Mouse (Mus musculus) embryonic stem cell, embryonic (primary cell): Measurements from ENCODE around the gene Cfap100.

Source experiments
- CTCF ChIA-PET, 4 experiments: fragments of 300-600 bp in 2 of 4; fragments of 350-600 bp in 2 of 4; sonication (Branson Sonifier 250); formaldehyde crosslinking; loops; one replicate each; lab custom pipeline; 2022; ENCODE audit warnings: inconsistent platforms in 2 of 4; lab: Charles Lee
- POLR2A ChIA-PET, 4 experiments: fragments of 300-600 bp in 2 of 4; fragments of 350-600 bp in 2 of 4; sonication (Branson Sonifier 250); formaldehyde crosslinking; loops; one replicate each; lab custom pipeline; 2022; ENCODE audit warnings: antibody characterized with exemption in 4 of 4, inconsistent platforms in 1 of 4; lab: Charles Lee

Gene Cfap100

DNA sequence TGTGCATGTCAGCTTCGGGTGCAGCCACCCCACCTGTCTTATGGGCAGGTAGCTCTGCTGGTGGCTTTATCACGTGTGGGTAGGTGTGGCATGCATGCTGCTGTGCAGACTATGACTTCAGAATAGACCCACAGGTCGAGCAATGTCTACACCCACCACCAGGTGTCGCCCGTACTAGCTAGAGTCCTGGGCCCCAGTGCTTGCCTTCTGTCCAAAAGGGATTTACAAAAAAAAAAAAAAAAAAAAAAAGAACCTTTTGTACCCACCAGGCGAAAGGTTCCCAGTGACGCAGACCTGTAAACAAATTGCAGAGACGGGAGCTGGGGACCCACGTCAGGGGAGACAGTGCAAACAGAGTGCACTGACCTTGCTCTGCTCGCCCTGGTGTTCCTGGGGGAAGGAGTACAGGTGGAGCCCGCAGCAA is 6.6 kb upstream of the Cfap100 start:
- POLR2A ChIA-PET = interaction anchor here in 3 of 4 experiments (0.6 to 3.6 kb wide), 51 partner anchors 9 to 1968 kb away, joined by 3 to 22 read pairs (median 4); partner anchors contain the start of gene Iqsec1 (in 1 of the 3)
- CTCF ChIA-PET = interaction anchor here (0.5 to 2.2 kb wide), 76 partner anchors 9 to 1282 kb away, joined by 3 to 16 read pairs (median 4); partner anchors contain the start of genes Chst13 (in 1 of the 4), Iqsec1 (in 1 of the 4) and Zxdc (in 1 of the 4)

DNA sequence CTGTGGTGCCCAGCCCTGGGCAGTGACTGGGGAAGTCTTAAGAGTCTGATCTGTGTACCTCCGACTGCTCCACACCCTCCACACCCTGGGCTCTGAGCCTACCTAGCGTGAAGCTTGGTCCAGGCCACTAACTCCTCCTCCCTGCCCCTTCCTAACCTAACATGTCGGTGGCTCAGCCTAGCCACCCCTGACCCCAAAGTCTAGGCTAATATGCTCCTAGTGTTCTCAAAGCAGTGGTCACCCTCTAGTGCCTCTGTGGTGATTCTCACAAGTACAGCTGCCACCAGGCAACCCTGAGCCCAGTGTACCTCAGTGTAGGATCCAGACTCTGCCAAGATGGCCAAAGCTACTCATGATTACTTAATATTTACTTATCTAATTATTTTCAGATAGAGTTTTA is 6.1 kb upstream of the Cfap100 start:
- ChIA-PET CTCF (interaction anchor here (0.6 to 2.2 kb wide), 62 partner anchors 8 to 1282 kb away, joined by 3 to 16 read pairs (median 4); partner anchors contain the start of genes Chst13 (in 1 of the 4), Iqsec1 (in 1 of the 4) and Zxdc (in 1 of the 4)), POLR2A (interaction anchor here in 3 of 4 experiments (0.6 to 3.6 kb wide), 40 partner anchors 9 to 1967 kb away, joined by 3 to 22 read pairs (median 4); partner anchors contain the start of gene Iqsec1 (in 1 of the 3))

DNA sequence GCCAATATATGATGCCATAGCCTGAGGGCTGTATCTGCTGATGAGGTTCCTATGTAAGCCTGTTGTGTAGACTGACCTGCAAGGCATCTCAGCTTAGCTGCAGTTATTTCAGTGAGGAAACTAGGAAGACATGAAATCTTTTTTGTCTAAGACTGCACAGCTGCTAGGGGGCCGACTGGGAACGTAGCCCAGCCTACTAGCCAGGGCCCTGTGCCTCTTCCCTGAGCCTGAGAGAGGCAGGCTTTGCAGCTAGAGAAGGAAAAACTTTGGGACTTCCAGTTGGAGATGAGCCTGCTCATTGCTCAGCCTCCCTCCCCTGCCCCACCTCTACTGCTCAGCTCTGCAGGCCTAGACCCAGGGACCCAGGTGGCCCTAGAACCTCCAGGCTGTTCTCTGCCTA is 2.9 kb upstream of the Cfap100 start:
- ChIA-PET CTCF (interaction anchor here in 3 of 4 experiments (0.5 to 2.4 kb wide), 10 partner anchors 9 to 752 kb away, joined by 3 to 16 read pairs (median 4); no protein-coding TSS in a partner anchor), POLR2A (interaction anchor here in 2 of 4 experiments (0.8 to 1.7 kb wide), 5 partner anchors 9 to 46 kb away, joined by 3 to 10 read pairs (median 3); no protein-coding TSS in a partner anchor)

DNA sequence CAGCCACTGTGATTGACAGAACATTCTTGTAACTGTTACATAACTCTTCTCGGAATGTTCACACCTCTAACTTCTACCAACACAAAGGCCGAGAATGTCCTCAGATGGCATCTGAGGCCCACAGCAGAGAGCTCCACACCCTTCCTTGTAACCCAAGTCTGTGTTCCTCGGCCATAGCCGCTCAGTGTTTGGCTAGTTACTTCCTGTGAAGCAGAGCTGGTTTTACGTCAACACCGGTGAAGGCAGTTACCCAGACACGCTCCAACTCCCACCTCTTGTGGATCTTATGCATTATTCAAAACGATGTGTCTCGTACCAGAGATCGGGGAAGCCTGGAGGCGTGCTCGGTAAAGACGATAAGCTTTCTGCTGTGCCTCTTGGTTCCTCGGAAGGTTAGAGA is 1.3 kb upstream of the Cfap100 start:
- ChIA-PET CTCF (interaction anchor here in 2 of 4 experiments (0.6 to 1.0 kb wide), 2 partner anchors 10 to 120 kb away, joined by 3 to 5 read pairs; no protein-coding TSS in a partner anchor), POLR2A (interaction anchor here in 3 of 4 experiments (0.7 to 1.2 kb wide), 6 partner anchors 23 to 109 kb away, joined by 3 to 9 read pairs (median 3); partner anchors contain the start of gene Zxdc (in 1 of the 3))

DNA sequence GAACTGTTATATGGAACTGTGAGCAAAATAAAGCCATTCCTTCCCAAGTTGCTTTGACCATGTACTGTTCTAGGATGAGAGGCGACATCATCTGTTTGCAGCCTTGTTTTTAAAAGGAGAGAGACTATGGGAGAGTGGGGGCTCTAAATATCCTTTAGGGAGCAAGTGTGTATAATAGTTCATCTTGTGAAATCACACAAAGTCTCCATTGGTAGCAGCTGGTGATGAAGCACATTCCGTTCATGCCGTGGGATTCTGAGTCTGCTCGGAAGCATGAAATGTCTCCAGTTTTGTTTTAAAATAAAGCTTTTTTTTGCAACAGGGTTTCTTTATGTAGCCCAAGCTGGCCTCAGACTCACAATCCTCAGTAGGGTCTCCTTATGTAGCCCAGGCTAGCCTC is 2.6 kb downstream of the Cfap100 start:
- CTCF ChIA-PET = no interaction called here
- POLR2A ChIA-PET = interaction anchor here in 3 of 4 experiments (0.7 to 1.7 kb wide), 5 partner anchors 9 to 113 kb away, joined by 3 to 4 read pairs (median 3); no protein-coding TSS in a partner anchor

DNA sequence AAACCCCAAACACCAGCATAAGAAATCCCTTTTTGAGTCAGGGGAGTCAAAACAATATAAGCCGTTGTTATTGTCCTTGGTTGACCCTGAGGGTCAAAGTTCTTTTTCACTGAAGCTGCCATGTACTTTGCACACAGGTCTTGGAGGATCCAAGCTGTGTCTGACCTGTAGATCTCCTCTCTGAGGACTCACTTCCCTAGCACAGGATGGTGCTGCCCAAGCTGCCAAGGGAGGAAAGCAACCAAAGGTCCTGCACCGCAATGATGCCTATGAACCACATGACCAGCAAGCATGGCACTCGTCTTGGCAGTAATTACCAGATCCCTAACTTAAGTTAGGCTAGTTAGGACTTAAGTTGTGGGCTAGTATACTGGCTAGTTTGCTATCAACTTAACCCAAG is 3.2 kb downstream of the Cfap100 start:
- CTCF ChIA-PET = no interaction called here

DNA sequence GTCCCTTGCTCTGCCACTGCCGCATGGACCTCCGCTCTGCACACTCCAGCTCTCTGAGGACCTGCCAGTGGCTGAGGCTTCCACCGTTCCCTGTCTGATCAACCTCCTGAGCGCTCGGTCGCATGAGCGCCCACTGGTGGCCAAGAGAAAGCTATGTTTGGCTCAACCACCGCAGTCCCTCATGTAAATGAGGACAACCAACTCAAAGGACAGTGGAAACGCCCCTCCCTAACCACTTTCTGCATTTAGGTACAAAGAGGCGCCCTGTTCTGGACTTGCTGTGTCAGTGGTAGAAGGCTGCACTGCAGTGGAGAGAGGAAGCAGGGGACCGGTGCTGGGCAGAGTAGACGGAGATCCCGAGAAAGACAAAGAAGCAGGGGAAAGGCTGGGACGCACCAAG is 6.0 kb downstream of the Cfap100 start:
- ChIA-PET CTCF (interaction anchor here (0.5 to 2.3 kb wide), 102 partner anchors 9 to 749 kb away, joined by 3 to 16 read pairs (median 4); partner anchors contain the start of genes Zxdc (in 3 of the 4), Slc41a3 (in 2 of the 4), Aldh1l1 (in 1 of the 4) and Chst13 (in 1 of the 4)), POLR2A (interaction anchor here in 3 of 4 experiments (0.5 to 2.0 kb wide), 51 partner anchors 8 to 358 kb away, joined by 3 to 20 read pairs (median 4); partner anchors contain the start of gene Zxdc (in 1 of the 3))

More for the DNA sequence above, 3.2 kb downstream of the Cfap100 start:
- POLR2A ChIA-PET = interaction anchor here in 2 of 4 experiments (1.2 to 1.7 kb wide), 2 partner anchors 10 to 90 kb away, joined by 3 to 4 read pairs; no protein-coding TSS in a partner anchor

DNA sequence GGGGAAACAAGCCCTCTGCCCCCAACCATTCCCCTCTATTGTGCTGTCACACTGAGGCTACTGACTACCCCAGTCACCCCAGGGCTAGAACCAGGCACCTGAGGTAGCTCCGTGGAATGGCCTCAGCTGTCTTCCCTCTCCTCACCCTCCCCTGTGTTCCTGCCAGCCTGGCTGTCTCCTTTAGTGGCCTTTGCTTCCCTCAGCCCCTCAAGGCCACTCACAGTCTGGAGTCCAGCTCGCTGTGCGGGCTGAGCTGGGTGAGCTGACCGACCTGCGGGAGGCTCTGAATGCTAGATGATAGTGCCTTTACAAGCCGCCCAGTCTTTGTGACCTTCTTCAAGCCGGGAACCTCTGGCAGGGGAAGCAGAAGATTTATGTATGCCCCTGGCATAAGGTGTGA is 16.7 kb downstream of the Cfap100 start:
- CTCF ChIA-PET = interaction anchor here in 3 of 4 experiments (0.6 to 1.4 kb wide), 3 partner anchors 11 to 750 kb away, joined by 3 to 7 read pairs (median 3); no protein-coding TSS in a partner anchor
- POLR2A ChIA-PET = interaction anchor here in 2 of 4 experiments (0.9 to 2.1 kb wide), 4 partner anchors 11 to 42 kb away, joined by 3 to 6 read pairs (median 4); no protein-coding TSS in a partner anchor

DNA sequence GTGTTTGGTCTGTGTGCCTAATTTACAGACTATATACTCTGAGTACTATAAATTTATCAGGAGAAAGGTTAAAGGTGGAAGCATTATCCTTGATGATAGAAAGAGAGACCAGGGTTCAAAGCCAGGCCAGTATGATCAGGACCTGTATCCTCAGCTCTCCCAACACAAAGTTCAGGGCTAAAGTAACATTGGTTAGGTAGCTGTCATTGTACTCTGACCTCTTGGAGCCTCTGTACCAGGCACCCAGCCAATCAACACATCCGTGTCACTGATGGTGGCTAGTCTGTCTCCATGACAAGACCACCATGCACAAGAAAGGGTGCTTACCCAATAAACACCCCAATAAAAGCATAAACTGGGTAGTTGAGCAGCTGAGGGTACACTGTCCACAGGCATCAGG is 17.6 kb downstream of the Cfap100 start:
- POLR2A ChIA-PET = no interaction called here
- CTCF ChIA-PET = interaction anchor here in 1 of 4 experiments (1.4 kb wide), 1 partner anchor 12 kb away, joined by 7 read pairs; no protein-coding TSS in a partner anchor

DNA sequence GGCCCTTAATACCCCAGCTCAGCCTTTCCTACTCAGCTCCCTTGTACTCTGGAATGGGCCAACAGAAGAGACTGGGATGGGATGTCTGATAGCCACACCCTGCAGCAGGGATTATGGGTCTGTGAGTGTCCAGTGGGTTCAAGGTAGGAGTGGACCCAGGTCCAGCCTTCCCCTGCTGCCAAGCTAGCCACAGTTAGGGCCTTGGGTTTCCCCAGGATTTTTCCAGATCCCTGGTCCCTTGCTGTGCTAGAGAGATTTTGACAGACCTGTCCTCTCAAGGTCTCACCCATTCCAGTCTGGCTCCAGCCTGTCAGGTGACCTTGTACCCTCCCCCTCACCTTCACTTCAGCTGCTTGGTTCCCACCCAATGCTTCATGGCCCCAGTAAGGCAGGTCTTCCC is 20.0 kb downstream of the Cfap100 start:
- POLR2A ChIA-PET = interaction anchor here in 3 of 4 experiments (0.6 to 3.5 kb wide), 12 partner anchors 11 to 310 kb away, joined by 3 to 12 read pairs (median 3); partner anchors contain the start of gene Zxdc (in 2 of the 3)
- CTCF ChIA-PET = interaction anchor here in 3 of 4 experiments (0.8 to 2.6 kb wide), 4 partner anchors 14 to 27 kb away, joined by 3 to 10 read pairs (median 7); no protein-coding TSS in a partner anchor

DNA sequence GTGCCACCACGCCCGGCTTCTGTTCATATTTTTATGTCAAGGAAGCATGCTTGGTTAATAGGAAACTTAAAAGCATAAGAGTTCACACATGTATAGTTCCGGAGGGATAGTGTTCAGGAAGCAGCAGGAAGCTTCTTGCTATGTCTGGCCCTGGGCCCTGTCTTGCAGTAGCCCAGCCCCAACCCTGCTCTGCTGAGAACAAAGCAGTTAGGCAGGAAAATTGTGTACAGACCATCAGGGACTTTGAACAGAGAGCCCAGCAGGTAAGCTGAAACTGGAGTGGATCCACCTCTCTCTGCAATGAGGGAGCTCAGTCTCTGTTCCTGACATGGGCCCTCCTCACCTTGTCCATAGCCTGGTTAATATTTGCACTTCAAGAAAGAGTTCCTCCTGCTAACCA is 31.3 kb downstream of the Cfap100 start:
- CTCF ChIA-PET = interaction anchor here in 1 of 4 experiments (0.8 kb wide), 1 partner anchor 25 kb away, joined by 3 read pairs; no protein-coding TSS in a partner anchor
- POLR2A ChIA-PET = interaction anchor here in 2 of 4 experiments (1.0 to 2.1 kb wide), 3 partner anchors 13 to 18 kb away, joined by 5 to 9 read pairs (median 6); no protein-coding TSS in a partner anchor

DNA sequence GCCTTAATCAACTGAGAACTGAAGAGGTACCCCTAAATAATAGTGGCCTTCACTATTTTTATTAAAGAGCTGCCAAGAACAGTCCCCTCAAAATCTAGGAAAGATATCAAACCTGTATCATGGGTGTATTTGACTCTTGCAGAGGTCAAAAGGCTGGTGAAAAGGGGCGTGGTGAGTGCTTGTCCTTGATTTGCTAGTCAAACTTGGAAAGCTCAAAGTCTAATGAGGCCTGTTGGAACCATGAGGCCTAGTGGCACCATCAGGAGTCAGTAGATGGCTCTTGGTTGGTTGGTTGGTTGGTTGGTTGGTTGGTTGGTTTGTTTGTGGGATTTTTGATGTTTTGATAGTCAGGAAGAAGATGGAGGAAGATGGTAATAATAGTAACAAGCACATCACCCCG is 32.8 kb downstream of the Cfap100 start:
- CTCF ChIA-PET = no interaction called here
- POLR2A ChIA-PET = interaction anchor here in 2 of 4 experiments (0.7 to 2.6 kb wide), 7 partner anchors 11 to 27 kb away, joined by 3 to 9 read pairs (median 3); partner anchors contain the start of gene Zxdc (in 2 of the 2)

DNA sequence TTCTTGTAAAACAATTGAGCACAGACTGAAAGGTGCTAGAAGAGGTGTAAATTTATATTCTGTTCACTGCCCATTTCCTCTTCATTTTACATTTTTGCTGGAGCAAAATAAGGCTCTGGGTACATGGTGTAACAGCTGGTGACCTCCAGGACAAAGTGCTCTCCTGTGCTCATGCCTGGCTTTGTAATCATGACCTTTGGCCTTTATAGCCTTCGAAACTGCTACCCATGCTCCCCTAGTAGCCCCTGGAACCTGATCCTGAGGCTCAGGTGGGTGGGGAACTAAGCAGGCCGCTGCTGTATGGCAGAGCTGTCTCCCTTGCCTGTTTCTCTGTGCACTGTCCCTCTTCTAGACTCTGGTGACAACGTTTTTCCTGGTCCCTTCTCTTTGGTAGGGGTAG is 34.6 kb downstream of the Cfap100 start:
- ChIA-PET CTCF (interaction anchor here in 1 of 4 experiments (1.0 kb wide), 1 partner anchor 29 kb away, joined by 3 read pairs; no protein-coding TSS in a partner anchor), POLR2A (interaction anchor here in 2 of 4 experiments (2.1 to 2.6 kb wide), 2 partner anchors 14 to 24 kb away, joined by 8 read pairs; partner anchors contain the start of gene Zxdc (in 1 of the 2))

DNA sequence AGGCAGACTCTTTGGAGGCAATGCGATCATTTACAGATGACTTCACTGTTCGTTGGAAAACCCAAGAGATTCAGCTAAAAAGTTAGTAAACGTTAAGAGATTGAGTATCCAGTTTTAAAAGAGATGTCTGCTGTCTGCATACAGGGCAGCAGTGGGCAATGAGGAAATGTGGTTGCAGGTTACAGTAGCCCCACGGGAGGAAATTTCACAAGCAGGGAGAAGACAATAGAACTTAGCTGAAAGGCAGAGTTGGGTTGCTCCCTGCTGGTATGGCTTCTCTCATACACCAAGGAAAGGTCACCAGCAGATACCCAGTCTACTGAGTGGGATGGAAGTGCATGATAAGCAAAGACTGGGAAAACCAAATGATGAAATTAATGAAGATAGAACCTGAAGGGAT is 38.0 kb downstream of the Cfap100 start:
- POLR2A ChIA-PET = interaction anchor here in 2 of 4 experiments (0.8 to 9.2 kb wide), 3 partner anchors 9 to 20 kb away, joined by 3 to 82 read pairs (median 6); partner anchors contain the start of gene Zxdc (in 1 of the 2)
- CTCF ChIA-PET = no interaction called here

DNA sequence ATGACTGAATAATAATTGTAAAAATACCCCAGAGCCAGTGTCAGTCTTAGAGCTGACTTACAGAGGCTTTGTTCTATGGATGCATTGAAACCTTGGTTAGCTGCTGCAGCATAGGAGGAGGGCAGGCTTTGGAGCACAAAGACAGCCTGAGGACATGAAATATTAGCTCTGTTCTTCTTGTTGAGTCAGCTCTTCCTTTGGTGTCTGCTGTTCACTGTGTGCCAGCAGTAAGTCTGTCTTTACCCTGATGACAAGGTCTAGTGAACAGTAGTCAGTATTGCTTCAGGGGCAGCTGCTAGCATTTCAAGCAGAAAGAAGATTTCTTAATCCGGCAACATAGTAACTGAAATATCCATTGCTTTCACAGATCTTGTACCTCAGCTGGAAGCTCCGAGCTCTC is 47.1 kb downstream of the Cfap100 start:
- POLR2A ChIA-PET = interaction anchor here in 2 of 4 experiments (0.9 to 2.6 kb wide), 7 partner anchors 10 to 194 kb away, joined by 3 to 15 read pairs (median 6); partner anchors contain the start of gene Zxdc (in 2 of the 2)
- CTCF ChIA-PET = interaction anchor here in 3 of 4 experiments (0.6 to 0.9 kb wide), 4 partner anchors 41 to 278 kb away, joined by 3 to 10 read pairs (median 4); no protein-coding TSS in a partner anchor

DNA sequence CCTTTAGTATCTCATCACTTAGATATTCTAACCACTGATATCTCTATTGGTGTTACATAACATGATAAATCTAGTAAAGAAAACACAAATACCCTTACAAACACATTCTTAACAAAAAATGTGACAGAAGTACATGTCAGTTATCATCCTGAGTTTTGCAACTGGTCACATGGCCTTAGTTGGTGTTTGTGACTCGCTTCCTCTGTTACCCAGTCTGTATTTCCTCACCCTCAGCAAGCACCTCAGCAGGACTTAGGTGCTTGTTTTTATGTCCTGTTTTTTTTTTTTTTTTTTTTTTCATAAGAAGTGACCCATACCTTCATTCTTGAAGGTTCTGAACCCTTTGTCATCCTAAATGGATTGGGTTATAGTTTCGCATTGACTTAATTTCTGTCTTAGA is 50.9 kb downstream of the Cfap100 start:
- CTCF ChIA-PET = interaction anchor here in 1 of 4 experiments (0.6 to 0.8 kb wide), 2 partner anchors 24 to 45 kb away, joined by 3 to 14 read pairs; no protein-coding TSS in a partner anchor
- POLR2A ChIA-PET = interaction anchor here in 2 of 4 experiments (0.6 to 10.3 kb wide), 4 partner anchors 9 to 779 kb away, joined by 3 to 82 read pairs (median 6); no protein-coding TSS in a partner anchor

DNA sequence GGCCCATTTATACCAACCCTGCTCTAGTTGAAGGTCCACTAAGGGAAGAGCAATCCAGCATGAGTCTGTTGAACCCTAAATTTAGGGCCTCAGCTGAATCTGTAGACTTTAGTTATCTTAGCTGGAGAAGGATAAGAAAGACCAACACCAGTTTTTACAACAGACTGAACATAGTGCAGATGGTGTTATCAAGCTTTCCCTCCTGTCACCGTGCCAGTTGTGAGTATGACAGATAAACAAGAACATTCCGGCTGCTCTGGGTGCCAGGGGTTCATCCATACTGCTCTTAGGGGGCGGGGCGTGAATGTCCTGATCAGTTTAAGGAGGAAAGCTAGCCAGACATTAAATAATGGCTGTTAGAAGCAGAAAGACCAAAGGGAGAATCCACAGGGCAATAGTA is 54.0 kb downstream of the Cfap100 start:
- ChIA-PET POLR2A (interaction anchor here in 2 of 4 experiments (0.7 to 10.3 kb wide), 4 partner anchors 12 to 730 kb away, joined by 3 to 82 read pairs (median 4); partner anchors contain the start of gene Txnrd3 (in 1 of the 2)), CTCF (interaction anchor here in 1 of 4 experiments (1.0 kb wide), 1 partner anchor 48 kb away, joined by 4 read pairs; no protein-coding TSS in a partner anchor)
